Mouse (Mus musculus) G1E (cell line): Measurements from ENCODE around the gene Taz.

ENCODE experiments used
- CTCF ChIP-seq: IDR thresholded peaks from 2 replicates; pipeline ENCODE4 v1.5.1; 2012; ENCODE audit warnings: low read depth, low read length, inconsistent platforms, mixed read lengths
- GATA1 ChIP-seq: IDR thresholded peaks from 2 replicates; pipeline ENCODE4 v1.6.1; 2012; ENCODE audit warnings: borderline replicate concordance, low read length, inconsistent platforms, mixed read lengths
- POLR2AphosphoS5 ChIP-seq: IDR thresholded peaks from 2 replicates; pipeline ENCODE4 v1.6.1; 2012; ENCODE audit warnings: low read depth, low read length, inconsistent platforms; ENCODE audit not compliant: insufficient replicate concordance

DNA sequence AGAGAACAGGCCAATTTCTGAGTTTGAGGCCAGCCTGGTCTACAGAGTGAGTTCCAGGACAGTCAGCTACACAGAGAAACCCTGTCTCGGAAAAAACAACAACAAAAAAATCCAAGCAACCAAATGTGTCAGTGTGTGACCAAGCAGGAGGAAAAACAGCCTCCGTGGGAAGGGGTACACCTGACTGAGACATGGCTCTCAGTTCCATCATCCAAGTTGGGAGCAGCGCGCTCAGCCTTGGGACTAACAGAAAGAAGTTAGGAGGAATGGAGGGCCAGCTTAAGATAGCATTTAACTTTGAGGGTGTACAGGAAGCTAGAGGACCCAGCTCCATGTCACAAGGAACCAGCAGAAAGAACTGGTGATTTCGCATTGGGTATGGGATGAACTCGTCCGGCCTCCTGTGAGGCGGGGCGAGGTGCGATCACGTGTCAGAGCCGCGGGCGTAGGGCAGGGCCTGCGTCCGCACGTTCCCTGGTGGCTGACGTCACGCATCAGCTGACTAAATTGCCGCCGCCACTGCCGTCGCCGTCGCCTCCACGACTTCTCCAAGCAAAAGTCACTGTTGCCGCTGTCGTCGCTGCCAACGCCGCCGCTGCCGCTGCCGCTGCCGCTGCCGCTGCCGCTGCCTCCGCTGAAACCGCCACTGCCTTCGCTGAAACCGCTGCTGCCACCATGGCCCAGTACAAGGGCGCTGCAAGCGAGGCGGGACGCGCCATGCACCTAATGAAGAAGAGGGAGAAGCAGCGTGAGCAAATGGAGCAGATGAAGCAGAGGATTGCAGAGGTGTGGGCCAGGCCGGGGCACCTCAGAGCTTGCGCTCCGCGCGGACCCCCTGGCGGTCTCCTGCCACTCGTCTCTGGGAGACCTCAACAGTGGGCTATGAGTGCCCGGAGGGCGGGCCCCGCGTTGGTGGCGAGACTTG, 31.1 kb downstream of the Taz start, which contains the start of gene Fam50a:
- TF ChIP-seq CTCF (no peak), GATA1 (no peak), POLR2AphosphoS5 (no peak)
